Mouse (Mus musculus): ENCODE measurements at regions not wholly inside any gene's neighbourhood (a gene's known extent, or its start where the extent isn't known, plus 50 kb on each side); places are given as distances from the start of the nearest gene placed in this dataset.

DNA sequence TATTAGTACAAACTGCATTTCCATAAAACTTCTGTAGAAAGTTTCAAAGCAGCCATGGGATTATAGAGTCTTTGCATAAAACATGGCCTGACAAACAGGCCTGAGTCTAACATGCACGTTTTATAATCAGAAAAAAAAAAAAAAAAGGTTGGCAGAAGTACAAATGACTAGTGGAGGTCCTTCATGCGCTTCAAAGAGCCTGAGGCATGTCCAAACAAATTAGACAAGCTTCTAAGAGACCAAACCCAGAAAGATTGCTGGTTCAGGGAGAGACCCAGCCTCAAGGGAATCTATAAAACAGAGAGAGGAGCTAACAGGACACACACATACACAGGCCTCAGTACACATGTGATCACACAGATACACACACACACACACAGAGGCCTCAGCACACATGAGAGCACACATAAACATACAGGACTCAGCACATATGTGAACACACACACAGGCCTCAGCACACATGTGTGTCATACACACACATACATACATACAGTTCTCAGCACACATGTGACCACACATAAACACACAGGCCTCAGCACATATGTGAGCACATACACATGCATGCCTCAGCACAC lies 57.0 kb upstream of the Gnaq start:
- Histone ChIP-seq H3K9ac (no peak overlapping the region), H3K27me3 (replicated peaks) (no peaks in the 10 kb centered on the region), H3K9me3 (no peaks in the 10 kb centered on the region), H3K4me1 (no peaks in the 10 kb centered on the region), H3K4me2 (no peak overlapping the region), H3K36me3 (replicated peaks) (no peaks in the 10 kb centered on the region), H3K4me3 (no peak overlapping the region), H3K27ac (no peak overlapping the region)
- 28% methylated on average over 2 of the region's 2 CpGs for WGBS
- ATAC-seq (replicated peaks) = no peak

DNA sequence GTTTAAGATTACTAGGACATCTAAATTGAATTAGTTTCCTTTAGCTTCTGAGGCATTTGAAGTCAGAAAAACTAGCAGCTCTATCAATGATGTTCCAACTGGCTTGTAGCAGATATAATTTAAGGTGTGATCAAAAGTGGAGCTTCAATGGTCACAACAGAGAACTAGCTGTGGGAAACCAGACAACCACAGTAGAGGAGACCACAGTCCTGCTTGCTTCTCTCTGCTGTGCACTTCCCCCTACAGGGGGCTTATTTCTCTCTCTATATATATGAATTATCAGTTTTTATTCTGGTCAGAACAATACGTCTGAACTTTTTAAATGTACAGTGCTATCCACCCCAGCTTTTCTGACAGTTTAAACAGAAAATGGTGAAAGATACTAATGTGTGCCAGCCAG lies 57.6 kb upstream of the Gnaq start:
- 77% methylated on average over 1 of the region's 1 CpGs for WGBS
- Histone ChIP-seq H3K27ac (no peak overlapping the region), H3K4me1 (no peaks in the 10 kb centered on the region), H3K4me2 (no peak overlapping the region), H3K9me3 (no peaks in the 10 kb centered on the region), H3K4me3 (no peak overlapping the region), H3K27me3 (replicated peaks) (no peaks in the 10 kb centered on the region), H3K36me3 (replicated peaks) (no peaks in the 10 kb centered on the region), H3K9ac (no peak overlapping the region)
- ATAC-seq (replicated peaks) = no peak

DNA sequence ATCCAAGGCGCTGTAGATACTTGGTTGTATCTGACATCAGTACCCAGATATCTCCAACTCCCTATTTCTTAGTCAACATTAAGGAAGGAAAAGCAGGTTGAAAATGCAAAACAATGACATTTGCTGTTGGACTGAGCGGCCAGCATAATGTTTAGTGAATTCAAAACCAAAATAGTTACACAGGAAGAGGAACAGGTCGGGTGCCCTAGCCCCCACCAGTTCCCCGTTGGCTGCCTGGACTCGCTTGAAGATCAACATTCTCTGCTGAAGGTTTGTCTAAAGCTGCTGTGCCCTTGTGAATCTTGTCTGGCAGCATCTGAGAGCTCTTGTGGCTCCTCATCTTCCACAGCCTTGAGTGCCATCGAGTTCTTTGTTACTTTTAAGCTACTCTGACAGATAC lies 65.3 kb upstream of the Gnaq start:
- no peak for ATAC-seq (replicated peaks)
- H3K4me1 ChIP-seq = 0 out of 2 replicates have a peak, but pooled peaks cover 4% of the 10 kb centered on the region
- 87% methylated on average over 6 of the region's 6 CpGs for WGBS

DNA sequence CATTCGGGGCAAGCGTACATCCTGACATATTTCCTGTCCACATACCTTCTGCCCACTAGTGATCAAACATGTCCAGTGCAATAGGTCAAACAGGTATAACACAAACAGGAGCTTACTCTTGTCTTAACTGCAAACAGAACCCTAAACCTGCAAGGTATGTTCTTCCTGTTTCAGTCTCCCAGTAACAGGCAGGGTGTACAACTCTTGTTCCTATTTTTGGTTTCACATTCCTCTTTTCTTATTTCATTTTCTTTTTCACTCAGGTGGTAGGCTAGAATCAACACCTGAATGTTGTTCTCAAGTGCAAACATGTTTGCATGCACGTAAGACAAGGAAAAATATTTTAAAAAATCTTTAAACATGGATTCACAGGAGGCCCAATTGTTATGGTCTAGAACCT lies 67.7 kb upstream of the Gnaq start:
- H3K27me3 ChIP-seq (replicated peaks) = no peaks in the 10 kb centered on the region
- no peaks in the 10 kb centered on the region for H3K36me3 ChIP-seq (replicated peaks)
- whole genome bisulfite sequencing = 96% methylated on average over 3 of the region's 3 CpGs
- H3K4me2 ChIP-seq = no peak overlapping the region
- H3K4me1 ChIP-seq = 0 out of 2 replicates have a peak, but pooled peaks cover 4% of the 10 kb centered on the region
- no peak overlapping the region for H3K4me3 ChIP-seq
- no peak overlapping the region for H3K27ac ChIP-seq
- no peak overlapping the region for H3K9ac ChIP-seq
- no peak for ATAC-seq (replicated peaks)
- H3K9me3 ChIP-seq = no peaks in the 10 kb centered on the region

More for the DNA sequence above, 65.3 kb upstream of the Gnaq start:
- Histone ChIP-seq H3K27me3 (replicated peaks) (no peaks in the 10 kb centered on the region), H3K4me2 (no peak overlapping the region), H3K27ac (no peak overlapping the region), H3K36me3 (replicated peaks) (no peaks in the 10 kb centered on the region), H3K9ac (no peak overlapping the region), H3K4me3 (no peak overlapping the region), H3K9me3 (no peaks in the 10 kb centered on the region)

DNA sequence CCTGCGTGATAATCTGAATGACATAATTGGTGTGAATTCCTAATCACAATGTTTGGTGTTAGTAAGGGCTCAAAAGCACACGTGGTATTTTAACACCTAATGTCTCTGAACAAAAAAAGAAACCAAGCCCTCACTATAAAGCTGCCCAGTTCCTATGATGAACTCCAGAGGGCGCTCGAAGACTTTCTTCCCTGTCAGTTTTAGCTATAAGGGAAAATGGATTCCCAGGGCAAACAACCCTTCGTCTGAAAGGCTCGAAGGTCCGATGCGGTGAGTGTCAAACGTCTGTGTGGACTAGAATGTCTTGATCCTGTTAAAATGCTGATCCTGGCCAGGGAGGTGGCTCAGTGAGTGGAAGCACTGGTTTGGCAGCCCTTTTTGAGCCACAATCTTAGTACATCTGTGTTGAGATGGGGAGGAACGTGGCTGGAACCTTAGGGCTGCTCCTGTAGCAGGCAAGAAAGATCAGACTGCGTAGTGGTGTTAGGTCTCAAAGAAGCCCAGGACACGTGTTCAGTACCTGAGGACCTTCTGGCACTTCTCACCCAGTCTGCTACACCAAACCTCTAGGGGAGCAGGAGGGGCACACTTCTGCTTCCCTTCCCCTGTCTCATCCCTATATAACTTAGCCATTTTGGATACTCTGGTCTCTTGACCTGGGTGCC lies 68.6 kb upstream of the Gnaq start:
- WGBS = 12% methylated on average over 12 of the region's 12 CpGs
- Histone ChIP-seq H3K4me3 (no peak overlapping the region), H3K4me2 (peak overlapping the region; percentile 39; the same call in 1 of the 2 replicates), H3K27me3 (replicated peaks) (no peaks in the 10 kb centered on the region), H3K4me1 (0 out of 2 replicates have a peak, but pooled peaks cover 4% of the 10 kb centered on the region), H3K27ac (no peak overlapping the region), H3K36me3 (replicated peaks) (no peaks in the 10 kb centered on the region), H3K9me3 (no peaks in the 10 kb centered on the region), H3K9ac (no peak overlapping the region)
- ATAC-seq (replicated peaks) = peak; percentile 86

DNA sequence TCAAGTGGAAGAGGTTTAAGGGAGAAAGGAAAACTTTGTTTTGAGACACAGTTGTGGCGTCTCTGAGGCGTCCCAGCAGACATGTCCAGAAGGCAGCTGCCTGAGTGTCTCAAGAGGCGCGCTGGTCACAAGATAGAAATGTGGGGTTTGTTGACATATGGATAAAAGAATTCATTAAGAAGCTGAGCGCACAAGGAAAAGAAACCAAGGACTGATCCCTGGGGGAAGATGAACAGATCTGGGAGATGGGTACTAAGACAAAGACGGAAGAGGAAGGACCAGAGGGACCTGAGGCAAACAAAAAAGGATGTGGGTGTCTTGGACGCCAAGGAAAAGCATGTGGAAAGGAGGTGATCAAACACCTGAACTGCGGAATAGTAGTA lies 69.1 kb upstream of the Gnaq start:
- Histone ChIP-seq H3K9me3 (no peaks in the 10 kb centered on the region), H3K36me3 (replicated peaks) (no peaks in the 10 kb centered on the region), H3K27me3 (replicated peaks) (no peaks in the 10 kb centered on the region), H3K4me1 (0 out of 2 replicates have a peak, but pooled peaks cover 4% of the 10 kb centered on the region), H3K4me2 (no peak overlapping the region), H3K4me3 (no peak overlapping the region), H3K9ac (no peak overlapping the region), H3K27ac (no peak overlapping the region)
- WGBS = 46% methylated on average over 8 of the region's 8 CpGs
- peak; percentile 40; the same call in 1 of the 2 replicates for ATAC-seq (replicated peaks)

DNA sequence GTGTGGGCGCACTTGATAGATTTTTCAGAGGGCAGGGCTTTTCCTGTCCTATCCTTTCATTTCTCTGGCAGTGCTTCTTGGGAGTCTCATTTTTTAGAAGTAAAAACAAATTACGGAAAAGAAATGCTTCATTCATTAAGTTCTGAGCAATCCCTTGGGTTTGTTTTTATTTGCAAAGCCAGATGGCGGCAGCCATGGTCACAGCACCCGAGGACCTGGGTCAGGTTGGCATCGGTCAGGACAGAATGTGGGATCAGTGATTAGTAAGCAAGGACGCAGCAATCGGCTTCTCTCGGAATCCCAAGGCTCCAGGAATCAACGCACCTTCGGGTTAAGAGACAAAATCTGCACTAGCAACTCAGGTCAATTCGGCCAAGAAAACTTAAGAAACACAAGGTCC lies 70.8 kb upstream of the Gnaq start:
- 79% methylated on average over 11 of the region's 11 CpGs for WGBS
- Histone ChIP-seq H3K36me3 (replicated peaks) (no peaks in the 10 kb centered on the region), H3K4me1 (0 out of 2 replicates have a peak, but pooled peaks cover 4% of the 10 kb centered on the region), H3K4me3 (no peak overlapping the region), H3K9ac (no peak overlapping the region), H3K27me3 (replicated peaks) (no peaks in the 10 kb centered on the region), H3K4me2 (no peak overlapping the region), H3K9me3 (no peaks in the 10 kb centered on the region), H3K27ac (no peak overlapping the region)
- no peak for ATAC-seq (replicated peaks)

DNA sequence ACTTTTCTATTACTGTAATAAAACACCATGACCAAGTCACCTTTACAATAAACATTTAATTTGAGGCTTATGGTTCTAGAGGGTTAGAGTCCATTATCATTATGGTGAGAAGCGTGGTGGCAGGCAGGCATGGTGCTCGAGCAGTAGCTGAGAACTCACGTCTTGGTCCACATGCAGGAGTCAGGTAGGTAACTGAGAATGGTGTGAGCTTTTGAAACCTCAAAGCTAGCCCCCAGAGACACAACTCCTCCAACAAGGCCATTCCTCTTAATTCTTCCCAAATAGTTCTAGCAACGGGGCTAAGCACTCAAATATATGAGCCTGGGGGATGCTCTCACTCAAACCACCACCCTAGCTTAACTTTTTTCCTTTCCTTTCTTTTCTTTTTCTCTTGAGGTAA lies 73.6 kb upstream of the Gnaq start:
- Histone ChIP-seq H3K9me3 (no peaks in the 10 kb centered on the region), H3K4me2 (no peak overlapping the region), H3K9ac (no peak overlapping the region), H3K27me3 (replicated peaks) (no peaks in the 10 kb centered on the region), H3K27ac (no peak overlapping the region), H3K36me3 (replicated peaks) (no peaks in the 10 kb centered on the region), H3K4me1 (0 out of 2 replicates have a peak, but pooled peaks cover 4% of the 10 kb centered on the region), H3K4me3 (no peak overlapping the region)
- no peak for ATAC-seq (replicated peaks)
- 93% methylated on average over 4 of the region's 4 CpGs for WGBS

DNA sequence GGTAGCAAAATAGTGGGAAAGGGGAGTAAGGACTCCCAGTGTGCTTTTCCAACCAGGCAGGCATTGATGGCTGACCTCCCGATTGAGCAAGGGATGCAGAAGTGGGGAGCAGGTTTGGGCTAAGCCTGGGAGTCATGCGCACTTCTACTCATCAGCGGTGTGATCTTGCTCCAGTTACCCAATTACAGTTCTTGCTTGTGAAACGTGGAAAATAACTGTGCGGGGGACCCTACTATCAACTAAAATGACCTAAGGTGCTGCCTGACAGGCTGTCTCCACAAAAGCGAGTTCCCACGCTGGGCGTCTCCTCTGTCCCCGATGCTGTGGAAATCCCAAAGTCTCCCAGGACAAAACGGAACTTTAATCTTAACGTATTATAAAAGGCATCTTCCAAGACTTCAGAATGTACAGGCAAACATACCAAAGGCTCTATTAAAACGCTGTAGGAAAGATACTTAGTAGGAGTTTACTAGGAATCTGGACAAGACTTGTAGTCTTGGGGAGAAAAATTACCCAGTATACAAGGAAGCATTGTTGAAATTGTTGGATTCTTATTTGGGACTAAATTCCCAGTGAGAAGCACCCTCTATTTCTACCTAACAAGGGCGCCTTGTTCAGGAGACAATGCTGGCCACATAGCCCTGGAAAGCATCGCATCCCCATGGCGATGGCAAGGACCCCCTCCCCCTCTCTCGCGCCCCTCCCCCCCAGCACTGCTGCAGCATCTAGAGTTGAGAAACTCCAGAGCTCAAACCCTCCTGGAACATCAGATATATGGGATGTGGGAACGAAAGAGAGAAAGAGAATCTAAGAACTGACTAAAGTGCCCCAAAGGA lies 65.6 kb upstream of the Cep78 start:
- Histone ChIP-seq H3K4me2 (peak overlapping the region; percentile 68), H3K9ac (0 out of 2 replicates have a peak overlapping the region, but pooled peaks have one; percentile 0), H3K4me3 (peak overlapping the region; percentile 35), H3K36me3 (replicated peaks) (no peaks in the 10 kb centered on the region), H3K27ac (peak overlapping the region; percentile 51), H3K9me3 (no peaks in the 10 kb centered on the region), H3K4me1 (peaks cover 12% of the 10 kb centered on the region), H3K27me3 (replicated peaks) (no peaks in the 10 kb centered on the region)
- 3% methylated on average over 18 of the region's 18 CpGs for WGBS
- peak; percentile 92 for ATAC-seq (replicated peaks)

DNA sequence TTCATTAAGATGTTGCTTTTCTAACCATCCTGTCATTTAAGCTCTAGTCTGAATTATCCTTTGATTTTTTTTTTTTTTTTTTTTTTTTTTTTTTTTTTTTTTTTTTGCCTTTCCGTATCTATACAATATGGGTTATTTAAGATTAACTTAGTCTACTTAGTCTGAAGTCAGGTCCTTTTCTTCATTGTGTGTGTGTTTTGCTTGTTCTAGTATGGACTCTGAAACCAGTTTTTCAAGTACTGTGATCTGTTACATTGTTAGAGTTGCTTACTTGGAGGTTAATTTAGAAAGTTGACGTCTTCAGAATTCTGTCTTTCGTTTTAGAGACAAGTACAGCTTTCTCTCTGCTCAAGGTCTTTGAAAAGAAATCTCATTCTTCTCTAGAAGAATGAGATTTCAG lies 64.9 kb upstream of the Cep78 start:
- 5% methylated on average over 3 of the region's 3 CpGs for WGBS
- peak overlapping the region; percentile 51; the same call in 1 of the 2 replicates for H3K27ac ChIP-seq

DNA sequence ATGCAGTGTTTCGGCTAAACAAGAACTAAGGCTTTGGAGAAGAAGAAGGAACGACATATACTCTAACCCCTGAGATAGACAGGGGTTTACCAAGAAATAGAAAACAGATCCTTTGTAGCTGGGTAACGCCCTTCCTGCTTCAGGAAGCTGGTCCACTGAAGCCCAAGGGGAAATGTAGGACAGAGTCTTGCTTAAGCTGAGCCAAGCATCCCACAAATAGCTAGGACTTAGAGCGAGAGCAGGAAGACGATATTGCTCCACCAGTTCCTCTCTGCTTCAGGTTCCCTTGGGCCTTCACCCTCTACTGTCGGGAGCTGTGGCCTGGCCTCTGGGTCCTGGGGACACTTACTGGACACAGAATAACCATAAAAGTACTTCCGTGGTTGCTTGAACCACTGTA lies 62.2 kb upstream of the Cep78 start:
- Histone ChIP-seq H3K36me3 (replicated peaks) (no peaks in the 10 kb centered on the region), H3K9ac (no peak overlapping the region), H3K9me3 (no peaks in the 10 kb centered on the region), H3K4me2 (no peak overlapping the region), H3K27me3 (replicated peaks) (no peaks in the 10 kb centered on the region), H3K4me3 (no peak overlapping the region), H3K27ac (no peak overlapping the region), H3K4me1 (peaks cover 12% of the 10 kb centered on the region)
- ATAC-seq (replicated peaks) = no peak
- 84% methylated on average over 7 of the region's 7 CpGs for WGBS

More for the DNA sequence above, 64.9 kb upstream of the Cep78 start:
- no peaks in the 10 kb centered on the region for H3K27me3 ChIP-seq (replicated peaks)
- no peak overlapping the region for H3K9ac ChIP-seq
- H3K4me3 ChIP-seq = peak overlapping the region; percentile 35; the same call in 1 of the 2 replicates
- peak overlapping the region; percentile 68 for H3K4me2 ChIP-seq
- peaks cover 12% of the 10 kb centered on the region for H3K4me1 ChIP-seq
- ATAC-seq (replicated peaks) = no peak
- H3K36me3 ChIP-seq (replicated peaks) = no peaks in the 10 kb centered on the region
- H3K9me3 ChIP-seq = no peaks in the 10 kb centered on the region

DNA sequence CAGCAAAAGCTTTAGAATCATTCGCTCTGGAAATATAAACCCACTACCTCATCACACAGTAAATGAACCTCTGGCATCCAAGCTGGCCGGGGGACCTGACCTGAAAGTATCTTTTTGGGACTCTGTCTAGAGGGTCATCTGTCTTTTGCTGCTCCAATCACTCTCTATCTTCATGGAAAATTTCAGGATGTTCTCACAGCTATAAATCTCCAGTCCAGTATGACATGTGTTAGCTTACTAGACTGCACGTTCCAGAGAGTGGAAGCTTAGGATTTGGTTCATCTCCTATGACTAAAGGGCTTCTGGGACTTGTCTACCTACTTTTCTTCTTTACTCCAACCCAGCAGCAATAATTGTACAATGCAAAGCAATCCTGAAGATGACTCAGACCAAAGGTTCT lies 60.5 kb upstream of the Cep78 start:
- Histone ChIP-seq H3K4me1 (peaks cover 5% of the 10 kb centered on the region), H3K4me2 (no peak overlapping the region), H3K36me3 (replicated peaks) (no peaks in the 10 kb centered on the region), H3K27ac (no peak overlapping the region), H3K27me3 (replicated peaks) (no peaks in the 10 kb centered on the region), H3K9ac (no peak overlapping the region), H3K4me3 (no peak overlapping the region), H3K9me3 (no peaks in the 10 kb centered on the region)
- no peak for ATAC-seq (replicated peaks)
- WGBS = 87% methylated on average over 3 of the region's 3 CpGs

Data from midbrain, embryonic 15.5 days (tissue).